Mouse (Mus musculus): ENCODE results near the gene Fat3. TPM values are rescaled to one million over a fixed set of nuclear protein-coding genes. Genes with fewer than 3 reads are reported as not detected.

The Fat3 gene
- polyA plus RNA-seq (2012): not detected in 2 replicates

GRCm38 (mm10) chr9:16501186-16501711 lies at the start of gene Fat3:
TSS of gene Fat3 (minus strand) at chr9:16501285.

GRCm38 (mm10) chr9:15874506-15875160 lies 626.5 kb downstream of the Fat3 start, which contains the start of gene Mtnr1b:
TSS of gene Mtnr1b (minus strand) at chr9:15874556.

